Mouse (Mus musculus) urinary bladder, postnatal 10 days (tissue): ENCODE measurements around the gene Fem1a.

Experiments used
- DNase-seq: peaks from one replicate; pipeline ENCODE4 v3.0.0; 2022; ENCODE audit warnings: low spot score

Fem1a gene

GRCm38 (mm10) chr17:56256239-56256881 lies at the start of gene Fem1a:
Gene Fem1a, plus strand, starts transcription at chr17:56256810.
- DNase-seq, result peak; percentile 51

GRCm38 (mm10) chr17:56206986-56207674 lies 49.5 kb upstream of the Fem1a start:
- no peak for DNase-seq

GRCm38 (mm10) chr17:56207963-56208530 lies 48.6 kb upstream of the Fem1a start:
- DNase-seq, result no peak

- no peak for DNase-seq
Measured at GRCm38 (mm10) chr17:56208821-56209220, 47.8 kb upstream of the Fem1a start.

- DNase-seq, result no peak
Measured at GRCm38 (mm10) chr17:56211090-56211489, 45.5 kb upstream of the Fem1a start.

GRCm38 (mm10) chr17:56212676-56213075 lies 43.9 kb upstream of the Fem1a start:
- no peak for DNase-seq

- no peak for DNase-seq
Measured at GRCm38 (mm10) chr17:56214229-56214628, 42.4 kb upstream of the Fem1a start.

- no peak for DNase-seq
Measured at GRCm38 (mm10) chr17:56217670-56218069, 38.9 kb upstream of the Fem1a start.

- DNase-seq, result peak; percentile 47
Measured at GRCm38 (mm10) chr17:56218377-56219191, 38.0 kb upstream of the Fem1a start, which contains the start of gene Dpp9. Gene Dpp9, minus strand, starts transcription at chr17:56218905.

GRCm38 (mm10) chr17:56219251-56219650 lies 37.4 kb upstream of the Fem1a start:
- DNase-seq, result no peak

GRCm38 (mm10) chr17:56219805-56220204 lies 36.8 kb upstream of the Fem1a start:
- DNase-seq, result no peak

GRCm38 (mm10) chr17:56224916-56225315 lies 31.7 kb upstream of the Fem1a start:
- no peak for DNase-seq

GRCm38 (mm10) chr17:56226566-56226965 lies 30.0 kb upstream of the Fem1a start:
- no peak for DNase-seq

- no peak for DNase-seq
Measured at GRCm38 (mm10) chr17:56229943-56230342, 26.7 kb upstream of the Fem1a start.

GRCm38 (mm10) chr17:56233389-56233788 lies 23.2 kb upstream of the Fem1a start:
- DNase-seq, result no peak

GRCm38 (mm10) chr17:56233818-56234469 lies 22.7 kb upstream of the Fem1a start:
- no peak for DNase-seq

GRCm38 (mm10) chr17:56241541-56242401 lies 14.8 kb upstream of the Fem1a start:
- DNase-seq, result peak; percentile 85

- no peak for DNase-seq
Measured at GRCm38 (mm10) chr17:56245608-56246007, 11.0 kb upstream of the Fem1a start.

GRCm38 (mm10) chr17:56251136-56251829 lies 5.3 kb upstream of the Fem1a start:
- no peak for DNase-seq

GRCm38 (mm10) chr17:56254695-56255094 lies 1.9 kb upstream of the Fem1a start:
- no peak for DNase-seq
